Mouse (Mus musculus) MEL (cell line): Measurements from ENCODE around the gene Gm10401. TPM values are rescaled to one million over a fixed set of nuclear protein-coding genes. Genes with fewer than 3 reads are reported as not detected.

Experiments used
- DNase-seq: peaks from one replicate; pipeline ENCODE4 v3.0.0; 2011; ENCODE audit warnings: low read depth, low spot score
- H3K27ac ChIP-seq: 2 replicates; pipeline ENCODE4 v1.5.1; 2012; ENCODE audit warnings: low read depth, mild to moderate bottlenecking, control low read depth, low read length, moderate library complexity; ENCODE audit not compliant: control insufficient read depth
- H3K27me3 ChIP-seq, 2 experiments: fragments of 150-350 bp in 1 of 2; sonication (generic) in 1 of 2; 2 replicates each; pipeline ENCODE4 v1.6.1; 2012; ENCODE audit warnings: low read length in 2 of 2, mild to moderate bottlenecking in 2 of 2, improper control_type of control experiment in 1 of 2, moderate library complexity in 1 of 2; ENCODE audit not compliant: insufficient read depth in 2 of 2, control insufficient read depth in 1 of 2
- H3K36me3 ChIP-seq, 2 experiments: 2 replicates each; pipeline ENCODE4 v1.6.1; 2012 to 2014; ENCODE audit warnings: low read length in 2 of 2, improper control_type of control experiment in 1 of 2, inconsistent platforms in 1 of 2, mild to moderate bottlenecking in 1 of 2; ENCODE audit not compliant: insufficient read depth in 2 of 2, control insufficient read depth in 1 of 2
- H3K4me1 ChIP-seq, 2 experiments: fragments of 150-350 bp in 1 of 2; sonication (generic) in 1 of 2; 2 replicates each; pipeline ENCODE4 v1.6.1; 2012; ENCODE audit warnings: low read length in 2 of 2, improper control_type of control experiment in 1 of 2, mild to moderate bottlenecking in 1 of 2; ENCODE audit not compliant: insufficient read depth in 2 of 2, control insufficient read depth in 1 of 2
- H3K4me3 ChIP-seq, 2 experiments: fragments of 150-350 bp in 1 of 2; sonication (generic) in 1 of 2; 2 replicates each; pipeline ENCODE4 v1.5.1; 2012; ENCODE audit warnings: low read depth in 2 of 2, low read length in 2 of 2, mild to moderate bottlenecking in 2 of 2, moderate library complexity in 2 of 2, control low read depth in 1 of 2, improper control_type of control experiment in 1 of 2; ENCODE audit not compliant: control insufficient read depth in 1 of 2, insufficient read depth in 1 of 2
- H3K79me2 ChIP-seq: 2 replicates; pipeline ENCODE4 v1.6.1; 2012; ENCODE audit warnings: mild to moderate bottlenecking, low read length, moderate library complexity; ENCODE audit not compliant: control insufficient read depth, poor library complexity, insufficient read depth
- H3K9ac ChIP-seq: 2 replicates; pipeline ENCODE4 v1.6.1; 2012; ENCODE audit warnings: low read depth, mild to moderate bottlenecking, control low read depth, low read length, moderate library complexity; ENCODE audit not compliant: control insufficient read depth, poor library complexity, severe bottlenecking
- H3K9me3 ChIP-seq: fragments of 150-350 bp; sonication (generic); replicated peaks from 2 replicates; pipeline ENCODE4 v1.6.1; 2012; ENCODE audit warnings: mild to moderate bottlenecking, low read length, improper control_type of control experiment, moderate library complexity; ENCODE audit not compliant: insufficient read depth
- BHLHE40 ChIP-seq: IDR thresholded peaks from 2 replicates; pipeline ENCODE4 v1.6.1; 2012; ENCODE audit warnings: low read depth, mild to moderate bottlenecking, inconsistent platforms, low read length, improper control_type of control experiment, borderline replicate concordance
- CTCF ChIP-seq, 3 experiments: IDR thresholded peaks in 2 of 3; conservative IDR thresholded peaks in 1 of 3; 2 replicates each; pipeline ENCODE4 v1.5.1; 2011 to 2012; ENCODE audit warnings: low read length in 3 of 3, low read depth in 2 of 3, mild to moderate bottlenecking in 2 of 3, improper control_type of control experiment in 1 of 3, inconsistent platforms in 1 of 3, mixed read lengths in 1 of 3, moderate library complexity in 1 of 3; ENCODE audit not compliant: control insufficient read depth in 1 of 3, insufficient read depth in 1 of 3, poor library complexity in 1 of 3, severe bottlenecking in 1 of 3
- EP300 ChIP-seq, 2 experiments: IDR thresholded peaks; 2 replicates each; pipeline ENCODE4 v1.6.1; 2011; ENCODE audit warnings: improper control_type of control experiment in 2 of 2, low read length in 2 of 2, low read depth in 1 of 2, mild to moderate bottlenecking in 1 of 2
- ETS1 ChIP-seq: IDR thresholded peaks from 2 replicates; pipeline ENCODE4 v1.6.1; 2012; ENCODE audit warnings: low read depth, mild to moderate bottlenecking, inconsistent platforms, low read length, improper control_type of control experiment, moderate library complexity
- GATA1 ChIP-seq: IDR thresholded peaks from 2 replicates; pipeline ENCODE4 v1.6.1; 2011; ENCODE audit warnings: low read depth, low read length, improper control_type of control experiment
- JUND ChIP-seq: IDR thresholded peaks from 2 replicates; pipeline ENCODE4 v1.6.1; 2011; ENCODE audit warnings: low read depth, mild to moderate bottlenecking, improper control_type of control experiment, low read length
- KAT2A ChIP-seq: conservative IDR thresholded peaks from 2 replicates; pipeline ENCODE4 v1.6.1; 2012; ENCODE audit warnings: low read depth, low read length, improper control_type of control experiment, inconsistent platforms
- MAFK ChIP-seq: IDR thresholded peaks from 2 replicates; pipeline ENCODE4 v1.6.1; 2011; ENCODE audit warnings: low read depth, mild to moderate bottlenecking, low read length, improper control_type of control experiment, borderline replicate concordance
- MAX ChIP-seq: IDR thresholded peaks from 2 replicates; pipeline ENCODE4 v1.6.1; 2011; ENCODE audit warnings: low read length, improper control_type of control experiment
- MXI1 ChIP-seq: IDR thresholded peaks from 2 replicates; pipeline ENCODE4 v1.6.1; 2011; ENCODE audit warnings: mild to moderate bottlenecking, low read depth, low read length, improper control_type of control experiment
- MYB ChIP-seq: IDR thresholded peaks from 2 replicates; pipeline ENCODE4 v1.6.1; 2011; ENCODE audit warnings: mild to moderate bottlenecking, low read depth, low read length, improper control_type of control experiment
- NELFE ChIP-seq: IDR thresholded peaks from 2 replicates; pipeline ENCODE4 v1.6.1; 2011; ENCODE audit warnings: low read depth, low read length, improper control_type of control experiment
- NRF1 ChIP-seq: IDR thresholded peaks from 2 replicates; pipeline ENCODE4 v1.6.1; 2014; ENCODE audit warnings: low read depth, mild to moderate bottlenecking, inconsistent platforms, low read length, improper control_type of control experiment, moderate library complexity; ENCODE audit not compliant: poor library complexity, insufficient read depth, severe bottlenecking
- POLR2AphosphoS2 ChIP-seq: IDR thresholded peaks from 2 replicates; pipeline ENCODE4 v1.6.1; 2011; ENCODE audit warnings: low read length, improper control_type of control experiment
- POLR2AphosphoS5 ChIP-seq: IDR thresholded peaks from 2 replicates; pipeline ENCODE4 v1.6.1; 2012; ENCODE audit warnings: low read depth, borderline replicate concordance, mild to moderate bottlenecking, inconsistent platforms, low read length, moderate library complexity, mixed read lengths
- RAD21 ChIP-seq: IDR thresholded peaks from 2 replicates; pipeline ENCODE4 v1.6.1; 2011; ENCODE audit warnings: mild to moderate bottlenecking, low read depth, low read length, improper control_type of control experiment
- SIN3A ChIP-seq: IDR thresholded peaks from 2 replicates; pipeline ENCODE4 v1.6.1; 2012; ENCODE audit warnings: low read length, improper control_type of control experiment, inconsistent platforms
- SMC3 ChIP-seq: IDR thresholded peaks from 2 replicates; pipeline ENCODE4 v1.6.1; 2011; ENCODE audit warnings: low read depth, low read length, improper control_type of control experiment
- TAL1 ChIP-seq: IDR thresholded peaks from 2 replicates; pipeline ENCODE4 v1.6.1; 2012; ENCODE audit warnings: mild to moderate bottlenecking, inconsistent platforms, low read length, moderate library complexity, mixed read lengths
- TBP ChIP-seq: IDR thresholded peaks from 2 replicates; pipeline ENCODE4 v1.8.0; 2011; ENCODE audit warnings: low read depth, low read length, improper control_type of control experiment
- TCF12 ChIP-seq: IDR thresholded peaks from 2 replicates; pipeline ENCODE4 v1.6.1; 2014; ENCODE audit warnings: low read depth, mild to moderate bottlenecking, inconsistent platforms, low read length, improper control_type of control experiment, moderate library complexity
- USF2 ChIP-seq, 2 experiments: IDR thresholded peaks; 2 replicates each; pipeline ENCODE4 v1.6.1; 2011 to 2012; ENCODE audit warnings: improper control_type of control experiment in 2 of 2, low read length in 2 of 2, borderline replicate concordance in 1 of 2, inconsistent platforms in 1 of 2, low read depth in 1 of 2, mild to moderate bottlenecking in 1 of 2; ENCODE audit not compliant: insufficient read depth in 1 of 2
- ZC3H11A ChIP-seq: IDR thresholded peaks from 2 replicates; pipeline ENCODE4 v1.6.1; 2012; ENCODE audit warnings: low read depth, mild to moderate bottlenecking, inconsistent platforms, low read length, improper control_type of control experiment
- ZKSCAN1 ChIP-seq: IDR thresholded peaks from 2 replicates; pipeline ENCODE4 v1.6.1; 2012; ENCODE audit warnings: low read depth, mild to moderate bottlenecking, inconsistent platforms, low read length, improper control_type of control experiment, moderate library complexity
- ZNF384 ChIP-seq: IDR thresholded peaks from 2 replicates; pipeline ENCODE4 v1.6.1; 2012; ENCODE audit warnings: low read depth, mild to moderate bottlenecking, inconsistent platforms, low read length, improper control_type of control experiment
- polyA plus RNA-seq, 2 experiments: library from polyadenylated mRNA; stranded (reverse) in 1 of 2; unstranded in 1 of 2; fragments of >175 nt in 1 of 2; fragments of >200 nt in 1 of 2; gene quantifications; 2 replicates each; pipeline versions ENCODE4 v1.2.1 to v1.2.4; 2012; ENCODE audit warnings: low replicate concordance in 2 of 2, low read depth in 1 of 2; ENCODE audit not compliant: insufficient read length in 2 of 2, insufficient read depth in 1 of 2, missing spikeins in 1 of 2
- total RNA-seq: library from RNA; depleted of rRNA; stranded (reverse); fragments of 300-350 nt; gene quantifications from 2 replicates; pipeline ENCODE4 v1.2.3, GENCODE M21; 2012

Gene Gm10401
- total and polyA plus RNA-seq, 3 experiments = 0.56 to 3.5 TPM; not detected in 1

DNA sequence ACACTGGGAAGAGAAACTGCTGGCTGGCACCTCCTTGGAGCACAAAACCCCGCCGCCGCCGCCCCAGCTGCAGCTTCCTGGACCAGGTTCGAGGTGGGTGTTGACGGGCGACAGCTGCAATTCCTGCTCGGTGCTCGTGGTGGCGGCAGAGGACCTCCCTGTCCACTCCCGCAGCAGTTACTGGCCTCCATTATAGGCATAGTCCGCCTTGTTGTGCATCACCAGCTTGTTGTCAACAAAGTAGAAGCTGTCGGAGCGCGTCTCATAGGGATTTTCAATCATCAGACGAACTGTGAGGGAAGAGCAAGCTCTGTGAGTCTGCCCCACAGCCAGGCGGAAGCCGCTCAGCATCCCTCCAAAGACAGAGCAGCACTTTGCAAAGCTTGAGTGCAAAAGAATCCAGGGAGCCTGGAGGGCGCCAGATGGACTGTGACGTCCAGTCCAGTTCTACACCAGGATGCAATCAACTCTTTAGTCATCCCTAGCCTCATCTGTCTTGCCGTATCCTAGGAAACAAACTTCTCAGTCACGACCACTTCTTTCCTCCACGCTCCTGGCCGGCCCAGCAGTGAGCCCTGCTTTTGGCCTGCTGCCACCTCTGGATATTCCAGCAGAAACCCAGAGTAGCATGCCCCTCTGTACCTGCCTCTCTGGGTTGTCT is 27.2 kb upstream of the Gm10401 start:
- TF ChIP-seq GATA1 (no peak), POLR2AphosphoS2 (no peak), KAT2A (no peak), NELFE (no peak), MAFK (no peak), EP300 (IDR thresholded peaks at IDR 0.05; ENCODE audit: low read depth in 1 of 2, low read length in 2 of 2) (no peak), MAX (no peak), SMC3 (peak; percentile 76), ZKSCAN1 (no peak), TAL1 (no peak), MXI1 (no peak), ETS1 (no peak), BHLHE40 (no peak), TBP (no peak), SIN3A (0 out of 2 replicates have a peak, but pooled peaks have one; percentile 13), JUND (no peak), CTCF (IDR thresholded peaks at IDR 0.05 in 2 of 3, conservative IDR thresholded peaks at IDR 0.05 in 1 of 3; ENCODE audit: control insufficient read depth in 1 of 3, insufficient read depth in 1 of 3, low read depth in 2 of 3, low read length in 3 of 3, poor library complexity in 1 of 3, severe bottlenecking in 1 of 3) (peak; percentile 60 to 81 (median 81)), ZC3H11A (peak; percentile 46), USF2 (IDR thresholded peaks at IDR 0.05; ENCODE audit: borderline replicate concordance in 1 of 2, insufficient read depth in 1 of 2, low read depth in 1 of 2, low read length in 2 of 2) (no peak), POLR2AphosphoS5 (no peak), MYB (no peak), ZNF384 (no peak), TCF12 (no peak), NRF1 (no peak), RAD21 (peak; percentile 82)
- Histone ChIP-seq H3K4me1 (no peaks in the 10 kb centered on the region), H3K27ac (no peak overlapping the region), H3K9ac (no peak overlapping the region), H3K27me3 (no peaks in the 10 kb centered on the region), H3K4me3 (no peak overlapping the region), H3K9me3 (no peaks in the 10 kb centered on the region), H3K36me3 (peaks cover 0 to 2% of the 10 kb centered on the region in 2 experiments; a peak in 1 of 4 replicates), H3K79me2 (no peaks in the 10 kb centered on the region)
- DNase-seq = peak; percentile 70
